Mouse (Mus musculus) bone marrow macrophage, adult 2 months (primary cell): Measurements from ENCODE around the gene Hist1h2bq.
"Not testable (repeated sequence)": the region's sequence is repeated elsewhere in the genome, so short reads cannot be mapped to it uniquely, and the experiment has no call there.

Experiments
- CTCF ChIP-seq: IDR thresholded peaks from 2 replicates; pipeline ENCODE4 v1.5.1; 2012; ENCODE audit warnings: low read depth, mild to moderate bottlenecking, low read length, moderate library complexity
- POLR2A ChIP-seq: IDR thresholded peaks from 2 replicates; pipeline ENCODE4 v1.6.1; 2012; ENCODE audit warnings: mild to moderate bottlenecking, low read depth, low read length, borderline replicate concordance

DNA sequence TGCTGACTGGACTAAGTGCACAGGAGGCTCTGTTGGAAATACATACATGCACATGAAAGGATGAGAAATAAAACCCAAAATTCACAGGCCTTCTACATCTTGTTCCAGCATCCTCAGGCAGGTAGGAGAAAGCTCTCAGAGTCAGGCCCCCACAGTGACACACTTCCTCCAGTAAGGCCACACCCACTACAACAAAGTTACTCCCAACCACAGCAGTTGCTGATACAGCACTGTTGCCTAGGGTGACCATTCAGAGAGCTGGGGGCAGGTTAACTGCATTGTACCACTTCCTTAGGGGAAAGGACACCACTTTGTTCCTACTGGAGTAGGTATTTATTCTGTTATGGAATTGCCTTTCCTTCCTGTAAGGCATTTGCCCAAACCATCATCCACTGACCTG, 12.8 kb downstream of the Hist1h2bq start:
- not testable (repeated sequence) for TF ChIP-seq CTCF, POLR2A
